ENCODE assay signal across 22 mouse cellular contexts in genomic region chr8:25426207-25426606, GRCm38 (mm10).
"Had no signal": no experiment of that assay in that cellular context is flagged by ENCODE, and none has a peak within 500 bp of the region (broad histone marks: within the 10 kb centered on the region; RNA-seq: fewer than 3 reads in every experiment).

No protein-coding gene starts in this region.

- ATAC-seq: inflammation-experienced regulatory T-cells, adult 6 months; intestine, embryonic 16.5 days; liver, embryonic 12.5 days; midbrain, embryonic 13.5 days; midbrain, embryonic 16.5 days had no signal

- H3K4me1 ChIP-seq: liver, embryonic 15.5 days; lung, embryonic 15.5 days had no signal

- H3K4me3 ChIP-seq: limb, embryonic 13.5 days; liver, embryonic 12.5 days; liver, embryonic 15.5 days; lung, embryonic 15.5 days; megakaryocyte, embryonic 14.5 days; midbrain, embryonic 10.5 days; midbrain, embryonic 13.5 days; myocyte; neural tube, embryonic 13.5 days had no signal

- H3K27ac ChIP-seq: limb, embryonic 13.5 days; liver, embryonic 12.5 days; liver, embryonic 15.5 days; lung, embryonic 15.5 days; midbrain, embryonic 10.5 days; midbrain, embryonic 13.5 days; neural tube, embryonic 13.5 days had no signal

- H3K9ac ChIP-seq: limb, embryonic 13.5 days; liver, embryonic 12.5 days; liver, embryonic 15.5 days; lung, embryonic 15.5 days; midbrain, embryonic 13.5 days; neural tube, embryonic 13.5 days had no signal

- DNase-seq: kidney, adult 8-10 months; kidney, postnatal 14 days; left cerebral cortex, postnatal 4 days; liver; lung, adult 18-20 months; lung, postnatal 10 days; lung, postnatal 36 days; thymus, adult 2 months; thymus, postnatal 14 days; thymus, postnatal 4 days had no signal

- H3K36me3 ChIP-seq: limb, embryonic 13.5 days; liver, embryonic 12.5 days; liver, embryonic 15.5 days; lung, embryonic 15.5 days; midbrain, embryonic 10.5 days; midbrain, embryonic 13.5 days; neural tube, embryonic 13.5 days had no signal

- H3K27me3 ChIP-seq: limb, embryonic 13.5 days; liver, embryonic 12.5 days; liver, embryonic 15.5 days; lung, embryonic 15.5 days; midbrain, embryonic 13.5 days; neural tube, embryonic 13.5 days had no signal

- H3K4me2 ChIP-seq: limb, embryonic 13.5 days; liver, embryonic 12.5 days; liver, embryonic 15.5 days; lung, embryonic 15.5 days; midbrain, embryonic 13.5 days; neural tube, embryonic 13.5 days had no signal

- H3K9me3 ChIP-seq: limb, embryonic 13.5 days; liver, embryonic 12.5 days; liver, embryonic 15.5 days; lung, embryonic 15.5 days; megakaryocyte, embryonic 14.5 days; midbrain, embryonic 10.5 days; midbrain, embryonic 13.5 days; neural tube, embryonic 13.5 days had no signal
